Mouse (Mus musculus): ENCODE data around the gene Pdpr.
"Not testable (repeated sequence)": the region's sequence is repeated elsewhere in the genome, so short reads cannot be mapped to it uniquely, and the experiment has no call there.

Pdpr gene

DNA sequence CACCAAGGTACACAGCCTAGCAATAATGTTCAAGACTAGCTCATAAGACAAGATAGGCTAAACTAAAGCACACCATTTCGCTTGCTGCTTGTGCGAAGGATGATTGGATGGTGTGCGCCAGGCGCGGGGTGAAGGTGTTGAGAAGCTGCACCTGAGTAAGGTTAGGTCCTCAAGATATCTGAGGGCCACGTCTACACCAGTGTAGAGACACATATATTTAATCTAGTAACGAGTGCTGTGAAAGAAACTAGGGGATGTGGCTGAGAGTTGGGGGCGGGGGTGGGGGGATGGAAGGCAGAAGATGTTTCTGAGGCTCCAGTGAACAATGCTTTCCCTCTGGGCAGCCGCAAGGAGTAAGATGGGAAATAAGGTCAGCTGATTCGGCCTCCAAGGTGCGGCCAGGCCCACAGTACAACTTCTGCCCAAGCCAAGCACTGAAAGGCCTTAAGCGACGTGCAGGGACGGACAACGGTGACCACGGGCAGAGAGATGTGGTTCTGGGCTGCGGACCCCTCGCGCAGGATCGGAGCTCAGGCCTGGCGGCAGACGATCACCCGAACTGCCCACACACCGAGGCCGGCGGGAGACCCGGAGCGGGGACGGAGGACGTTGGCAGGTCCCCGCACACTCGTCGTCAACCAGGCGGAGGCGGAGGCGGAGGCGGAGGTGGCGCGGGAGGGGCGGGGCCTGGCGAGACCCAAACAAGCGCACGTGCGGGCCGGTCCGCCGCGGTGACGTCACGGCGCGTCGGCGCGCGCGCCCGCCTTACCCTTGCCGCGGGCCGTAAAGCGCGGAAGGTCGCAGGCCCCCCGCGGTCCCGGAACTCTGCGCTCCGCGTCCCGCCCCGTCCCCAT, at the start of gene Pdpr:
Gene Pdpr, plus strand, starts transcription at position 766 of the 854 bp plus-strand sequence.
- in situ Hi-C loops (cut with MboI, MseI): loop anchor here (5.0 to 25.0 kb wide), 3 partner anchors 37 to 457 kb away; partner anchors contain the start of gene Exosc6

DNA sequence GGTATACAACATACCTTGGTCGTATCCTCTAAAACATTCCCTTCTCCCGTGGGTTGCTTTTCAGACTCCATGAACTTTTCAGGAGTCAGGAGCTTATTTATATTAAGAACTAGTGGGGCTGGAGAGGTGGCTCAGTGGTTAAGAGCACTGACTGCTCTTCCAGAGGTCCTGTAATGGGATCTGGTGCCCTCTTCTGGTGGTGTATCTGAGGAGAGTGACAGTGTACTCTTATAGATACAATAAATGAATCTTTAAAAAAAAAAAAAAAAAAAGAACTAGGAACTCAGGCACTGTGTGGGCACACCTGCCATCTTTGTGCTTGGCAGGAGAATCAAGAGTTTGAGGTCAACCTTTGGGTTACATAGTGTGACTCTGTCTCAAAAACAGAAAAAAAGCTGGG, 45.7 kb upstream of the Pdpr start:
- in situ Hi-C loops (cut with MboI, MseI): loop anchor here (25.0 kb wide), 1 partner anchor 539 kb away; no protein-coding TSS in a partner anchor

DNA sequence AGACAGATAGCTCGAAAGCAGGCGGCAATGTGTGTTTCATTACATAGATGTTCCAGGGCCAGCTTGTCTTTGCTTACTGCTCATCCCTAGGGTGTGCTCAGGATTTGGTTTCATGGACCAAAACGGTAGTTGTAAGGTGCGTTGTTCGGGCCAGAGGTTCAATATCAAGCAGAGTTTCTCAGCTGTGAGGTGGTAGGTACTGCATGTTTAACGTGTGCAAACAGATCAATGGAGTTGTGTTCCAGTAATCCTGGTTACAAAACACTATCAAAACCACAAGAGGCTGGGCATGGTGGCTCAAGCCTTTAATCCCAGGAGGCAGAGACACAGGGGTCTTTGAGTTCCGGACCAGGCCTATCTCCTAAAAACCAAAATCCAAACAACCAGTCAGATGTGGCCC, 45.3 kb upstream of the Pdpr start:
- in situ Hi-C loops (cut with MboI, MseI): loop anchor here (25.0 kb wide), 1 partner anchor 538 kb away; no protein-coding TSS in a partner anchor

DNA sequence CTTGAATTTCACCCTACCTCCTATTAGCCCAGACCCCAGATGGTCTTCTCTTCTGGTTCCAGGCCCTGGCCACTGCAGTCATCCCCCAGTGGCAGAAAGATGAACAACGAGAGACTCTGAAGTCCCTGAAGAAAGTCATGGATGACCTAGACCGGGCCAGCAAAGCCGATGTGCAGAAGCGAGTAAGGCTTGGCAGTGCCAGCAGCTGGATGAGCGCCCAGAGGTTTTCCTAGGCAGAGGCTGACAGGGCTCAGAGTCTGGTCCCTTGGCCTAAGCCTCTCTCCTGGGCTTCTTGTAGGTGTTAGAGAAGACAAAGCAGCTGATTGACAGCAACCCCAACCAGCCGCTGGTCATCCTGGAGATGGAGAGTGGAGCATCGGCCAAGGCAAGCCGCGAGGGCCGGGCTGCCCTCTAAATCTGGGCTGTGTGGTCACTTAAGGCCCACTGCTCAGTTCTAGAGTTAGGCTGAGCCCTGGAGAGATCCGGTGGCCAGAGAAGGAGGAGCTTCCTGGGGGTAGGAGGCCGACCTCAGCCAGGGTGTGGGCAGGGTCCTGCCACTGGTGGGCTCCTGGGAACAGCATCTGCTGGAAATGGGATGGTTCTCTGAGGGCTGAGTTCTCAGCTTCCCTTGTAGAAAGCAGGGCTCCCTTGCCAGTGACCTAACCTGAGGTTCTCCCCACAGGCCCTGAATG, 40.5 kb upstream of the Pdpr start:
- in situ Hi-C loops (cut with MboI, MseI): loop anchor here (5.0 kb wide), 2 partner anchors 233 to 237 kb away; no protein-coding TSS in a partner anchor

DNA sequence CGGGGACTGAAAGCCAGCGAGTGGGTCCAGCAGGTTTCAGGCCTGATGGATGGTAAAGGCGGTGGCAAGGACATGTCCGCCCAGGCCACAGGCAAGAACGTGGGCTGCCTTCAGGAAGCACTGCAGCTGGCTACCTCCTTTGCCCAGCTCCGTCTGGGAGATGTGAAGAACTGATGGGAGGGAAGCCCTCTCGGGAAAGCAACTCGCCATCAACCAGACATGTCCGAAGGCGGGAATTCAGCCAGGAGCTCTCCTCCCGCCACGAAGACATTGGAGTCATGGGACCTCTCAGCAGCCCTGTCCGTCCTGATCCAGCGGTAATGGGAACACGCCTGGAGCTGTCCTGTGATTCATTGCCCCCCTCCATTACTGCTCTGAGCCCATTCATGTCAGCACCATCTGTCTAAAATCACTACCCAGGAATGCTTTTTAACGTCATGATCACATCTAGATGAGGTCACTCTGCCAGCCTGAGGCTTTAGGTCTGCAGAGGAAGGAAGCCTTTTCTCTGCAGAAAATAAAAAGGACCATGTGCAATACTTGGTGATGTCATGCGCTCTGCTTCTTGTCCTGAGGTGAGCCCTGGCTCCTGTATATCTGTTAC, 39.3 kb upstream of the Pdpr start:
- in situ Hi-C loops (cut with MboI, MseI): loop anchor here (5.0 kb wide), 1 partner anchor 37 kb away; the partner anchor contains the start of genes Clec18a and Pdpr

DNA sequence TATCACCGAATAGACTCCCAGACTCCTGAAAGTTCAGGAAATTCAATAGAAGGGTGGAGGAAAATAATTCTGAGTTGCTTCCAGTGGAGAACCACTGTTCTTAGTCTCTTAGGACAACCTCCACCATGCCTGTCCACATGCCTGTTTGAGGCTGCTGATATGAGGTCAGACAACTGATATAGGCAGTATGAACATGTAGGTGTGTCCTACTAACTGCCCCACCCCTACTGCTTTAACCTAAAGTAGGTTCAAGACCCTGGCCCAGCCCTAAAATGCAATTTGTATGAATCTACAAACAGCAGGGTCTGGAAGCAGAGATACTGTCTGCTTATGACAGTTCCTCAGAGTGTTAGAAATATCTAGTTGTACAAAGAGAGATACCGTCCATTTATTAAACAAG, 38.8 kb upstream of the Pdpr start:
- in situ Hi-C loops (cut with MboI, MseI): loop anchor here (5.0 kb wide), 1 partner anchor 37 kb away; the partner anchor contains the start of genes Clec18a and Pdpr

DNA sequence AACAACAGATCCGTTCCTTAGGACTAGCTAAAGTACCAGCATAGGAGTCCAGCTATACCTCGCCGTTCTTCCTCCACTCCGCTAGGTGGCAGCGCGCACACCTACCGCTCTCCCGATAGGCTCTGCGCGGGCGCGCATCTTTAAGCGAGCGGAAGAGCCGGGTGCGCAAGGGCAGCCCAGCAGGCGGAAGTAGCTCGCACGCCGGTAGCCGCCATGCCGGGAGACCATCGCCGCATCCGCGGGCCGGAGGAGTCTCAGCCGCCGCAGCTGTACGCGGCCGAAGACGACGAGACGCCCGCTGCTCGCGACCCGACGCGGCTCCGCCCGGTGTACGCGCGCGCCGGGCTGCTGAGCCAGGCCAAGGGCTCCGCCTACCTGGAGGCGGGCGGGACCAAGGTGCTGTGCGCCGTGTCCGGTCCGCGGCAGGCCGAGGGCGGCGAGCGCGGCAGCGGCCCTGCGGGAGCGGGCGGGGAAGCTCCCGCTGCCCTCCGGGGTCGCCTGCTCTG, 38.2 kb upstream of the Pdpr start, which contains the start of gene Exosc6:
Gene Exosc6, plus strand, starts transcription at position 182 of the 506 bp plus-strand sequence.
- in situ Hi-C loops (cut with MboI, MseI): loop anchor here (5.0 kb wide), 1 partner anchor 36 kb away; the partner anchor contains the start of genes Clec18a and Pdpr

DNA sequence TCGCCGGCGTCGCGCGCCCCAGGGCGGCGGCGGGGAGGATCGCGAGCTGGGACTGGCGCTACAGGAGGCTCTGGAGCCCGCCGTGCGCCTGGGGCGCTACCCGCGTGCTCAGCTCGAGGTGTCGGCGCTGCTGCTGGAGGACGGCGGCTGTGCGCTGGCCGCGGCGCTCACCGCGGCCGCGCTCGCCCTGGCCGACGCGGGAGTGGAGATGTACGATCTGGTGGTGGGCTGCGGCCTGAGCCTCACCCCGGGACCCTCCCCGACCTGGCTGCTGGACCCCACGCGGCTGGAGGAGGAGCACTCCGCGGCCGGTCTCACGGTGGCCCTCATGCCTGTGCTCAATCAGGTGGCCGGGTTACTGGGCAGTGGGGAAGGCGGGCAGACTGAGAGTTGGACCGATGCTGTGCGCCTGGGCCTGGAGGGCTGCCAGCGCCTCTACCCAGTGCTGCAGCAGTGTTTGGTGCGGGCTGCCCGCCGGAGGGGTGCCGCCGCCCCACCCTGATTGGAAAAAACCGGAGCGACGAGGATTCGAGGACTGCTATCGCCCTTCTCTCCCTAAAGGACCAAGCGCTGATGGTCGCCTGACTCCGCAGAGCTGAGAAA, 37.6 kb upstream of the Pdpr start:
- in situ Hi-C loops (cut with MboI, MseI): loop anchor here (5.0 kb wide), 1 partner anchor 36 kb away; the partner anchor contains the start of genes Clec18a and Pdpr

DNA sequence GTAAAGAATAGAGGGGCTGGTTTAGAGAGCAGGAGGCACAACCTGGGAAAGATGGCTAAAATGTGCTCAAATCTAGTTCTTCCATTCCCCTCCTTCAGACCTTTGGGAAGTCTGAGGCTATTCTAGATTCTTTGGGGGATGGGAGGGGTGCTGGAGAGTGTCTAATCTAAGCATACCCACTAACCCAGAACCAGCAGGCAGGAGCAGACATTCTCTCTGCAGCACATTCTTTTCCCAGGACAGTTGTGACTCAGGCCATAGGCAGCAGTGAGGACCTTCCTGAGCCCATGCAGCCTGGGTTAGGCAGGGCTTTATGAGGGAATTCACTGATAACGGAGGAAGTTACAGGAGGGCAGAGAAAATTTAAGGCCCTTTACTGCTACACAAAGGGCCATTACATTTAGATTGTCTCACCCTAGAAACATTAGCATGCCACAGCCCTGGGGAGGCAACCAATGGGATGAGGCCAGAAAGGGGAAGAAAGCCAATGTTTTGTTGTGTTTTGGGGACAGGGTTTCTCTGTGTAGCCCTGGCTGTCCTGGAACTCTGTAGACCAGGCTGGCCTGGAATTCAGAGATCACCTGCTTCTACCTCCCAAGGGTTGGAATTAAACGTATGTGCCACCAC, 35.4 kb upstream of the Pdpr start:
- in situ Hi-C loops (cut with MboI, MseI): loop anchor here (5.0 kb wide), 1 partner anchor 33 kb away; the partner anchor contains the start of genes Clec18a and Pdpr

DNA sequence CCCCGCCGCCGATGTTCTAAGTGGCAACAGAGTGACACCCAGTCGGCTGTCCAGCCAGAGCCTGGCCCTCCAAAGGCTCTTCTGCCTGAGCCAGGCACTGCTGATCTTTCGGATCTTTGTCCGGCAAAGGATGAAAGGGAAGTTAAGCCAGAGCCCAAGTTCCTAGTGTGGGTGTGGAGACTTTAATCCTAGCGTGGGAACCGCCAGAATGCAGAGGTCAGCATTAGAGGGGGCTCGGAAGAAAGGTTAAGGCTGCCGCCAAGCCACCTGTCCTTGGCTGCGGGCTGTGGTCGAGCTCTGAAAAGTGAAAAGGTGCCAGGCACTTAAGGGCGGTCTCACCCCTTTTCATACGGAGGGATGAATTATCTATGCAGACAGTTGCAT, 32.8 kb upstream of the Pdpr start:
- in situ Hi-C loops (cut with MboI, MseI): no loop called here

DNA sequence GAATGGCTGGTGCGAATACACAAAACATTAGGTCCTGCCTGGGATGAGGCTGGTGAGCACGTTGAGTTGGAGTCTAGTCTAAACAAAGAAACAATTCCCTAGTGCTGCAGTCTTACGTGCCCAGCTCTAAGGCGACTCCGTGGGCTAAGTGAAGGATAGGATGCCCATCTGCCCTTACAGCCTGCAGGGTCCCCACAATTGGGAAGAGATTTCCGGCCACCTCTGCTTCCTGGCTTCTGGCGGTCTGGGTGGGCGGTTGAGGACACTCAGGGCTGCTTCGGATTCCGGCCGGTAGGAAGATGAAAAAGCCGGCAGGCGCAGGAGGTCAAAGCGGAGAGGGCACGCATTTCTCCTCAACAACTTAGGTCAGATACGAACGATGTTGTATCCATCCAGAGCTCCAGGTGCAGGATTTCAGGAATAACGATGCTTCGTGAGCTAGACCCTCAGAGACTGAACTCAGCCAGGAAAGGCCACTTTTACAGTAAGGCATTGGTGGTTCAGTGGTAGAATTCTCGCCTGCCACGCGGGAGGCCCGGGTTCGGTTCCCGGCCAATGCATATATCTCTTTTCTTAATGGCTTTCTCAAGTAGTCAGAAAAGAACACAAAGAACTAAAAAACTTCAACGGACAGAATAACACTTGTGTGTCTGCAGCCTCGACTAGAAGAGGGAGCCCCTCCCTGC, 32.2 kb upstream of the Pdpr start:
- in situ Hi-C loops (cut with MboI, MseI): no loop called here

DNA sequence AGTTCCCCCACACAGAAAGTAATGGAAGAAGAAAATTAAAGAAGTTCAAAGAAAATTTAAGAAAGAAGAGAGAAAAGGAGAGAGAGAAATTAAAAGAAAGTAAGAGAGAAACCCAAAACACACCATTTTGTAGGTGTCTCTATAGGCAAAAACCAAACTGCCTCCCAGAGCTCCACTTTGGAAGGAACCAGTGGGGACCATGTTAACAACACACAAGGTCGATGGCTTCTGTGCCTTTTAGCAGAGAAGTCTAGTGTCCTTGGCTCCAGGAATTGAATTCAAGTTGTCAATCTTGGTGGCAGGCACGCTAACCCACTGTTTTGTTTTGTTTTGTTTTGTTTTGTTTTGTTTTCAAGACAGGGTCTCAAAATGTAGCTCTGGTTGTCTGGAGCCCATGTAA, 31.5 kb upstream of the Pdpr start:
- in situ Hi-C loops (cut with MboI, MseI): no loop called here

DNA sequence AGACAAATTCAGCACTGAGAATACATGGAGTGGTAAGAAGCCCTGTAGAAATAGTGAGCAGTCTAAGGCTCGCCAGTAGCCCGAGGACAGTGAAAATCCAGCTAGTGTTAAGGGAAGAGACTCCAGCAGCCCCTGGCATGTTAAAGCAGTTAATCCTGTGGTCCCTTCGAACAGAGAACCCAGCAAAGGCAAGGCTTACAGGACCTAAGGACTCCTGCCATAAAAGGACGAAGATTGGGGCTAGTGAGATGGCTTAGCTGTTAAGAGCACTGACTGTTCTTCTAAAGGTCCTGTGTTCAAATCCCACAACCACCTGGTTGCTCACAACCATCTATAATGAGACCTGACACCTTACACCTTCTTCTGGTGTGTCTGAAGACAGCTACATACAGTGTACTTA, 28.1 kb upstream of the Pdpr start:
- in situ Hi-C loops (cut with MboI, MseI): no loop called here

DNA sequence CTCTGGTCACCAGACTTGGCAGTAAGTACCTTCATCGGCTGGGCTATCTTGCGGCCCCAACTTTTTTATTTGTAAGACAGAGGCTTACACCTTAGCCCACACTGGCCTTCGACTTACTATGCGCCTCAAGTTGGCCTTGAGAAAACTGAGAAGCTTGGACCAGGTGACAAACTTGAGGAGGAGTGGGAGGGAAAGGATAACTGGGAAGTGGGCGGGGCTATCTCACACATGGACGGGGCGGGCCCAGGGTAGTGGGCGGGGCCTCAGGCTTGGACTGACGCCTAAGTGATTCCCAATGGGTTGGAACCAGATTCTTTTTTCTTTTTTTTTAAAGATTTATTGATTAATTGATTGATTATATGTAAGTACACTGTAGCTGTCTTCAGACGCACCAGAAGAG, 27.0 kb upstream of the Pdpr start:
- in situ Hi-C loops (cut with MboI, MseI): no loop called here

DNA sequence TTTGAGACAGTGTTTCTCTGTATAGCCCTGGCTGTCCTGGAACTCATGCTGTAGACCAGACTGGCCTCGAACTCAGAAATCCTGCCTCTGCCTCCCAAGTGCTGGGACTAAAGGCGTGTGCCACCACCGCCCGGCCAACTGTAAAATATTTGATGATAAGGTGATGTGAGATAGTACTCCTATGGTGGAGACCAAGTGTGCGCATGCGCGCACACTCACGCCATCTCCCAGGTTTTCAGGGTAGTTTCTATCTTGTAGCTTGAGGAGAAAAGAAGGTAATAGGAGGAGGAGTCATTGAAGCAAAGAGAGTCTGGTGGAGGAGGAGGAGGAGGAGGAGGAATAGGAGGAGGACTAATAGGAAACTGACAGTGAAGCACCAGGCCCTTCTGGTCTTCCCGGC, 25.8 kb upstream of the Pdpr start:
- in situ Hi-C loops (cut with MboI, MseI): not testable (repeated sequence)

DNA sequence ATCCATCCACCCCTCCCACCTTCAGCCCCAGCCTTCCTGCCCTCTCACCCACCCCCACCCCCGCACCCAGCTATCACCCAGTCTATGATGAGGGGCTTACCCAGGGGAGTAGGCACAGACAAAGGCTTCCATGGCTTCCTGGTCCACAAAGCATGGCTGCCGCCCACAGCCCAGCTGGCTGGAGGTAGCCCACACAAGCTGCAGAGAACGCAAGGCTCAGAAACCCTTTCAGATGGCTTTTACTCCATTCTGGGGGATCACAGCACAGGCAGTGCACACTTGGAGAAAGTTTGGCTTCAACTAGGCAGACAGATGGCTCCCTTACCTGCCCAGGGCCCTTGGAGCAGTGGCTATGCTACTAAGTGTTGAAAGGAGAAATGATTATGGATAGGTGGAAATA, 18.5 kb upstream of the Pdpr start:
- in situ Hi-C loops (cut with MboI, MseI): loop anchor here (25.0 kb wide), 1 partner anchor 439 kb away; no protein-coding TSS in a partner anchor

DNA sequence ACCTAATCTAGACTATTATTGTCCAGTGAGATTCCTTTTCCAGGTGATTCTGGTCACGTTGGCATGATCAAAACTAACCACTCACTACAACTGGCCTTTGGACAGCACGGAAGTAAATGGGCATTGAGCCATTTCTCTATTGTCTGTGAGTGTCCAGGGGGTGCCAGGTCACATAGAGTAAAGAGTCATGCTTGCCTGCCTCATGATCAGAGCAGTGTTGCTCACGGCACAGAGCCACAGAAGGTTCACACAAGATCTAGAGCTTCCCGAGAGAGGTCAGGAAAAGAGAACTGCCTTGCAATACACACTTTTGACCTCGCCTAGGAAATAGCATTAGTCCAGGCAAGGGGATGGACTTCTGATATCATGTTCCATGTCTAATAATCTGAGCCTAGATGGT, 15.0 kb upstream of the Pdpr start:
- in situ Hi-C loops (cut with MboI, MseI): loop anchor here (25.0 kb wide), 1 partner anchor 442 kb away; no protein-coding TSS in a partner anchor

DNA sequence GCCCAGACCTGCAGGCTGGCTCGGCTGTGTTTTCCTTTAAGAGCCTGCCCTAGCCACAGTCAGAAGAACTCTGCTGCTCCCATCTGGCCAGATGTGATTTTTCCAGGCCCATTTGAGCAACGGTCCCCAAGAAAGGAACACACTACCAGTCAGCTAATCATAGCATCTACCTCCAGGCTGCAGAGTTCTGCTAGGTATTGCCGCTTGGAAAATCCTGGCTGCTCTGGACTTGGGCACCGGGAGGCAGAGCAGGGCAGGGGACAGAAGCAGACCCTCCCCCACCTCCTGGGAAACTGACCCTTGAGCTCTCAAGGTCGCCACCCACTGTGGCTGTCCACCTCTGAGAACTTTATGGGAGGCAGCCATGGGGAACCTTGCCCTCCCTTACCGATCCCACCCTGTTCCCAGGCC, 14.6 kb upstream of the Pdpr start:
- in situ Hi-C loops (cut with MboI, MseI): loop anchor here (25.0 kb wide), 1 partner anchor 443 kb away; no protein-coding TSS in a partner anchor

DNA sequence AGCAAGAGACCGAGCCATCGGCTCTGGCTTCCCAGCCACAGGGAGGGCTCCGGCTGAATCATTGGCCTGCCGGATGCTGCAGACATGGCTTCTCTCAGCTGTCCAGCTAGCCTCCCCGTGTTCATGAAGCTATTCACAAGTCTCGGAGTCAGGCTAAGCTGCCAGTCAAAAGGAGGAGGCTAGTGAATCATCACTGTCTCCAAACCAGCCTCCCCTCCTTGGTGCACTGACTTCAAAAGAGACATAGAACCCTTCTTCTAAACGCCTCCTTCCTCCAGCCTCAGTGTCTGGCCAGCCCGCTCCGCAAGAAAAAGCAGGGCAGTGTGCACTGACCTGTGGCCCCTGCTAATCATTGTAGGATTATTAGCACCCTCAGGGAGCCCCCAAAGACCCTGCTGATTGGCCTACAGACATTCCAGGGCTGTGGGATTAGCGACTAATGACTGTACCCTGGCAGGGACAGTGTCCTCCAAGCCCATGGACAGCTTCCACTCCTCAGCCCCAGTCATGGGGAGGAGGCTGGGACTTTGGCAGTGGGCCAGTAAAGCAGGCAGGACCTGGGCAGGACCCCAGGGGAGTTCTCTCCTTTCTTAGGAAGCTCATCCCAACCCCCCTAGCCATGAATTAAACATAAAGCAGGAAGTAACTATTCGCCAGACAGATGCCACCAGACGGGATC, 12.7 kb upstream of the Pdpr start:
- in situ Hi-C loops (cut with MboI, MseI): loop anchor here (25.0 kb wide), 1 partner anchor 444 kb away; no protein-coding TSS in a partner anchor
